ENCODE assay signal across 8 mouse cellular contexts in genomic region chr17:26112751-26113150, GRCm38 (mm10). TPM values are rescaled to one million over a fixed set of nuclear protein-coding genes. Genes with fewer than 3 reads are reported as not detected.
DNase-seq lines count a peak whose midpoint lies in the region; ATAC-seq and TF ChIP-seq lines count a peak whose summit lies in the region.

No protein-coding gene starts in this region.

- ATAC-seq in heart, embryonic 16.5 days (replicated peaks; ENCODE audit: extremely low read depth, insufficient read depth, low FRiP score): no peak
- peak; percentile 2; the same call in 1 of the 2 replicates for ATAC-seq in hindbrain, embryonic 13.5 days (ENCODE audit: low FRiP score)
- no peak for ATAC-seq in midbrain, embryonic 12.5 days (ENCODE audit: low FRiP score, low read depth)
- ATAC-seq in frontal cortex, adult (ENCODE audit: low TSS enrichment): no peak

- TF ChIP-seq POLR2A in bone marrow, adult 2 months (IDR thresholded peaks at IDR 0.05; ENCODE audit: borderline replicate concordance, control insufficient read depth, low read depth, low read length): no peak

- peaks cover 7% of the 10 kb centered on the region; the same call in 1 of the 2 replicates for H3K4me1 ChIP-seq in heart, embryonic 16.5 days (ENCODE audit: control insufficient read depth, insufficient read depth, low read length)
- H3K4me1 ChIP-seq in bone marrow, adult 2 months (ENCODE audit: control insufficient read depth, insufficient read depth, low read length): no peaks in the 10 kb centered on the region; the same call in 1 of the 2 replicates
- peaks cover 7% of the 10 kb centered on the region for H3K4me1 ChIP-seq in hindbrain, embryonic 13.5 days (replicated peaks)
- H3K4me1 ChIP-seq in midbrain, embryonic 12.5 days: peaks cover 21% of the 10 kb centered on the region

- H3K9me3 ChIP-seq in heart, embryonic 16.5 days (replicated peaks; ENCODE audit: control insufficient read depth, low read length): no peaks in the 10 kb centered on the region
- no peaks in the 10 kb centered on the region for H3K9me3 ChIP-seq in hindbrain, embryonic 13.5 days
- no peaks in the 10 kb centered on the region for H3K9me3 ChIP-seq in midbrain, embryonic 12.5 days

- H3K4me3 ChIP-seq in heart, embryonic 16.5 days (ENCODE audit: low read length): peak overlapping the region; percentile 72
- H3K4me3 ChIP-seq in bone marrow, adult 2 months (replicated peaks; ENCODE audit: control insufficient read depth, low read depth, low read length): peak overlapping the region; percentile 75
- peak overlapping the region; percentile 68 for H3K4me3 ChIP-seq in hindbrain, embryonic 13.5 days
- H3K4me3 ChIP-seq in midbrain, embryonic 12.5 days: peak overlapping the region; percentile 88

- 20% methylated on average over 14 of the region's 14 CpGs for WGBS in heart, embryonic 16.5 days
- WGBS in bone marrow, adult 2 months: 11% methylated on average over 14 of the region's 14 CpGs
- WGBS in hindbrain, embryonic 13.5 days: 17% methylated on average over 14 of the region's 14 CpGs
- WGBS in midbrain, embryonic 12.5 days: 17% methylated on average over 14 of the region's 14 CpGs

- H3K27me3 ChIP-seq in heart, embryonic 16.5 days (ENCODE audit: control insufficient read depth, insufficient read depth, low read length): peaks cover 68% of the 10 kb centered on the region
- H3K27me3 ChIP-seq in hindbrain, embryonic 13.5 days: peaks cover 70% of the 10 kb centered on the region
- H3K27me3 ChIP-seq in midbrain, embryonic 12.5 days: peaks cover 80% of the 10 kb centered on the region

- TF ChIP-seq CTCF in bone marrow, adult 2 months (IDR thresholded peaks at IDR 0.05; ENCODE audit: control insufficient read depth, insufficient read depth, low read length): no peak

- peak overlapping the region; percentile 75 for H3K9ac ChIP-seq in heart, embryonic 16.5 days (ENCODE audit: low read length)
- peak overlapping the region; percentile 88 for H3K9ac ChIP-seq in hindbrain, embryonic 13.5 days
- H3K9ac ChIP-seq in midbrain, embryonic 12.5 days (replicated peaks): peak overlapping the region; percentile 85

- peak overlapping the region; percentile 86 for H3K4me2 ChIP-seq in heart, embryonic 16.5 days (ENCODE audit: low read depth, low read length)
- peak overlapping the region; percentile 93 for H3K4me2 ChIP-seq in hindbrain, embryonic 13.5 days
- H3K4me2 ChIP-seq in midbrain, embryonic 12.5 days (replicated peaks): peak overlapping the region; percentile 97

- no peaks in the 10 kb centered on the region for H3K36me3 ChIP-seq in heart, embryonic 16.5 days (ENCODE audit: control insufficient read depth, insufficient read depth)
- H3K36me3 ChIP-seq in hindbrain, embryonic 13.5 days: no peaks in the 10 kb centered on the region
- H3K36me3 ChIP-seq in midbrain, embryonic 12.5 days: no peaks in the 10 kb centered on the region

- no peak overlapping the region for H3K27ac ChIP-seq in heart, embryonic 16.5 days (ENCODE audit: low read length)
- H3K27ac ChIP-seq in bone marrow, adult 2 months (ENCODE audit: control insufficient read depth, insufficient read depth, low read depth, low read length, poor library complexity): peak overlapping the region; percentile 53
- peak overlapping the region; percentile 64; the same call in 1 of the 2 replicates for H3K27ac ChIP-seq in hindbrain, embryonic 13.5 days
- no peak overlapping the region for H3K27ac ChIP-seq in midbrain, embryonic 12.5 days (replicated peaks)

- DNase-seq in heart, adult 9 months (ENCODE audit: low spot score in 2 of 2): no peak
- no peak for DNase-seq in c-Kit-positive CD71-positive TER-119-positive erythroid progenitor cells, embryonic 14.5 days (ENCODE audit: low spot score)
- DNase-seq in lung, postnatal 4 days: no peak

RNA-seq across cellular contexts. Expression of gene Tmem8, which starts 0.3 kb away (rescaled TPM):
- 0.87 and 1.0 TPM in 2 replicates for polyA plus RNA-seq in heart, embryonic 16.5 days (2015; fragmentation: Nextera tagmentation; extraction: Ambion mirVana)
- 24.1 and 27.3 TPM in 2 replicates for polyA plus RNA-seq in bone marrow, adult 2 months (2011; ENCODE audit: insufficient read depth, insufficient read length, low replicate concordance, missing spikeins)
- 3.0 and 3.7 TPM in 2 replicates for polyA plus RNA-seq in hindbrain, embryonic 13.5 days (2015; fragmentation: Nextera tagmentation; extraction: Ambion mirVana)
- 2.1 and 2.9 TPM in 2 replicates for polyA plus RNA-seq in midbrain, embryonic 12.5 days (2016; fragmentation: Nextera tagmentation; extraction: Ambion mirVana)

RNA-seq across cellular contexts. Expression of gene Mrpl28, which starts 10.5 kb away (rescaled TPM):
- 221 and 232 TPM in 2 replicates for polyA plus RNA-seq in heart, embryonic 16.5 days (2015; fragmentation: Nextera tagmentation; extraction: Ambion mirVana)
- polyA plus RNA-seq in bone marrow, adult 2 months (2011; ENCODE audit: insufficient read depth, insufficient read length, low replicate concordance, missing spikeins): 60.2 and 70.6 TPM in 2 replicates
- 177 and 178 TPM in 2 replicates for polyA plus RNA-seq in hindbrain, embryonic 13.5 days (2015; fragmentation: Nextera tagmentation; extraction: Ambion mirVana)
- polyA plus RNA-seq in midbrain, embryonic 12.5 days (2016; fragmentation: Nextera tagmentation; extraction: Ambion mirVana): 194 and 210 TPM in 2 replicates

RNA-seq across cellular contexts. Expression of gene Nme4, which starts 17.3 kb away (rescaled TPM):
- polyA plus RNA-seq in heart, embryonic 16.5 days (2015; fragmentation: Nextera tagmentation; extraction: Ambion mirVana): 55.3 and 56.2 TPM in 2 replicates
- 9.0 and 20.4 TPM in 2 replicates for polyA plus RNA-seq in bone marrow, adult 2 months (2011; ENCODE audit: insufficient read depth, insufficient read length, low replicate concordance, missing spikeins)
- 29.8 and 31.6 TPM in 2 replicates for polyA plus RNA-seq in hindbrain, embryonic 13.5 days (2015; fragmentation: Nextera tagmentation; extraction: Ambion mirVana)
- 48.0 and 50.7 TPM in 2 replicates for polyA plus RNA-seq in midbrain, embryonic 12.5 days (2016; fragmentation: Nextera tagmentation; extraction: Ambion mirVana)

RNA-seq across cellular contexts. Expression of gene Decr2, which starts 22.6 kb away (rescaled TPM):
- polyA plus RNA-seq in heart, embryonic 16.5 days (2015; fragmentation: Nextera tagmentation; extraction: Ambion mirVana): 40.1 and 40.8 TPM in 2 replicates
- 3.5 and 5.6 TPM in 2 replicates for polyA plus RNA-seq in bone marrow, adult 2 months (2011; ENCODE audit: insufficient read depth, insufficient read length, low replicate concordance, missing spikeins)
- 33.5 and 34.9 TPM in 2 replicates for polyA plus RNA-seq in hindbrain, embryonic 13.5 days (2015; fragmentation: Nextera tagmentation; extraction: Ambion mirVana)
- 25.1 and 27.7 TPM in 2 replicates for polyA plus RNA-seq in midbrain, embryonic 12.5 days (2016; fragmentation: Nextera tagmentation; extraction: Ambion mirVana)

RNA-seq across cellular contexts. Expression of gene Axin1, which starts 25.7 kb away (rescaled TPM):
- 4.6 and 4.7 TPM in 2 replicates for polyA plus RNA-seq in heart, embryonic 16.5 days (2015; fragmentation: Nextera tagmentation; extraction: Ambion mirVana)
- 21.7 and 23.1 TPM in 2 replicates for polyA plus RNA-seq in bone marrow, adult 2 months (2011; ENCODE audit: insufficient read depth, insufficient read length, low replicate concordance, missing spikeins)
- 8.5 and 9.7 TPM in 2 replicates for polyA plus RNA-seq in hindbrain, embryonic 13.5 days (2015; fragmentation: Nextera tagmentation; extraction: Ambion mirVana)
- polyA plus RNA-seq in midbrain, embryonic 12.5 days (2016; fragmentation: Nextera tagmentation; extraction: Ambion mirVana): 17.6 and 18.2 TPM in 2 replicates

Comparison
In these comparisons a context has a peak if more than half of its experiments do, and no peak if none do; other contexts are left out.
1. H3K27ac ChIP-seq: peak in bone marrow, adult 2 months (single experiment) and hindbrain, embryonic 13.5 days (single experiment); none in heart, embryonic 16.5 days (single experiment) and midbrain, embryonic 12.5 days (single experiment).
2. Peak in every context shown above with its lines, with median percentiles within 50 percentile points of each other: H3K4me2 ChIP-seq, H3K4me3 ChIP-seq and H3K9ac ChIP-seq.